Mouse (Mus musculus) embryonic stem cell, embryonic (primary cell): ENCODE data around the gene Fbxo31.

Source experiments
- CTCF ChIA-PET, 4 experiments: fragments of 300-600 bp in 2 of 4; fragments of 350-600 bp in 2 of 4; sonication (Branson Sonifier 250); formaldehyde crosslinking; loops; one replicate each; lab custom pipeline; 2022; ENCODE audit warnings: inconsistent platforms in 2 of 4; lab: Charles Lee
- POLR2A ChIA-PET, 4 experiments: fragments of 300-600 bp in 2 of 4; fragments of 350-600 bp in 2 of 4; sonication (Branson Sonifier 250); formaldehyde crosslinking; loops; one replicate each; lab custom pipeline; 2022; ENCODE audit warnings: antibody characterized with exemption in 4 of 4, inconsistent platforms in 1 of 4; lab: Charles Lee

Fbxo31 gene

DNA sequence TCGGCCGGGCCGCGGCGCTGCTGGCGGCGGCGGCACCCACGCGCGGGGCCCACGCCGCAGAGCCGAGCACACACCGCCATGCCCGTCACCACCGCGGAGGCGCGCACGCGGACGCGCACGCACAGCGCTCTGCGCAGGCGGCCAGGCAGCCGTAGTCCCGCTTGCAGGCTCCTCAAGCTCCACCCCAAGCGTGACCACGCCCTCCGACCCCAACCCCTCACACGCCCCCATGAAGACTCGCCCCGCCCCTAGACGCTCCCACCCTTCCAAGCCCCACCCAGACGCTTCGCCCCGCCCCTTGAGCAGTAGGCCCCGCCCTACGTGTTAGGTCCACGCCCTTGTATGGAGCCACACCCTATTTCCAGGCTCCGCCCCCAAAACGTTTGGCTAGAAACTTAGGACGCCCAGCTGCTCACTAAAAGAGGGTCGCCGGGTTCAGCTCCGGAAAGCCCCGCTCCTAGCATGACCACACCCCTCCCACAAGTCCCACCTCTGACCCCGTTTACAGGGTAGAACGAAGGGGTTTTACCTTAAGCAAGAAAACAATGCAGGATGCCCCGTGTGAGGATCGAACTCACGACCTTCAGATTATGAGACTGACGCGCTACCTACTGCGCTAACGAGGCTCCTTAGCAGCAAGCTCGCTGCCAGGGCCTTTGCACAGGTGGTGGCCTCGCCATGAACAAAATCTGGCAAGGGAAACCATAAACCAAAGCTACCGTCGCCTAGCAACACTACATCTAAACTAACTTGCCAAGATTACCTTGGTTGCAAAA, at the start of gene Fbxo31:
Gene Fbxo31, minus strand, starts transcription at position 131 of the 776 bp plus-strand sequence.
- POLR2A ChIA-PET = interaction anchor here (0.5 to 12.5 kb wide), 48 partner anchors 8 to 1464 kb away, joined by 3 to 234 read pairs (median 4); partner anchors contain the start of genes Map1lc3b (in 4 of the 4), Zcchc14 (in 2 of the 4), 1700018B08Rik (in 1 of the 4) and 6430548M08Rik (in 1 of the 4)
- CTCF ChIA-PET = interaction anchor here in 3 of 4 experiments (0.5 to 2.9 kb wide), 21 partner anchors 11 to 1796 kb away, joined by 3 to 29 read pairs (median 4); partner anchors contain the start of gene Map1lc3b (in 2 of the 3)

DNA sequence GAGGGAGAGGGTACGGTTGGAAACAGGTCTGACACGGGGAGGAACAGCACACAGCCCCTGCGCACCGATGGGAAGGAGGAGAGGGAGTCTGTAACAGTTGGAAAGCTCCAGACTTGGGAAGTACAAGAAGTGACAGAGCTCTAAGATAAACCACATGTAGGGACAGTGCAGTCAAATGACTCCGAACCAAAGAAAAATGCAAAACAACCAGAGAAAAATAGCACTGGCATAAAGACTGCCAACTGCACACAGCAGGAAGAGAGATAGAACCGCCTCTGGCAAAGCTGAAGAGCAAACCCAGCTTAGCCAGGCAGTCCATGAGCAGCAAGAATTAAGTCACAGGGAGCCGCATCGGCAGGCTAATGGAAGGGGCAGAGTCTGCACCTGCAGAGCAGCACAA, 44.4 kb upstream of the Fbxo31 start:
- ChIA-PET POLR2A (interaction anchor here in 1 of 4 experiments (1.1 kb wide), 1 partner anchor 32 kb away, joined by 3 read pairs; no protein-coding TSS in a partner anchor), CTCF (interaction anchor here in 2 of 4 experiments (1.0 to 1.9 kb wide), 4 partner anchors 15 to 76 kb away, joined by 4 to 8 read pairs (median 5); no protein-coding TSS in a partner anchor)

DNA sequence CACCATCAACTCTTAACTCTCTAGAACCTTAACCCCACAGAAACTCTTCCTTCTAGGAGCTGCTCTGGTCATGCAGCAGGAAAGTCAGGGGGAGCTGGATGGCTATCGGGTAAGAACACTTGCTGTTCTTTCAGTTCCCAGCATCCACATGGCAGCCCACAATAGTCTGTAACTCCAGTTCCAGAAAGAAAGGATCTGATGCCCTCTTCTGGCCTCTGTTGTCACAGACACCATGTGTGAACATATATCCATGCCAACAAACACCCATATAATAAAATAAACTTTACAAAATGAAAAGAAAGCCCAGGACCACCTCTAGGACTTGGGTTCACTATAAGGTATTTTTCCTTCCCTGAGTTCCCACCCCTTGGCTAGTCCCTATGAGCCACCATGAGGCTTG, 43.3 kb upstream of the Fbxo31 start:
- ChIA-PET POLR2A (interaction anchor here in 2 of 4 experiments (1.1 to 1.5 kb wide), 2 partner anchors 31 kb away, joined by 3 read pairs; no protein-coding TSS in a partner anchor), CTCF (interaction anchor here in 3 of 4 experiments (0.6 to 2.1 kb wide), 6 partner anchors 14 to 1082 kb away, joined by 3 to 9 read pairs (median 7); no protein-coding TSS in a partner anchor)

DNA sequence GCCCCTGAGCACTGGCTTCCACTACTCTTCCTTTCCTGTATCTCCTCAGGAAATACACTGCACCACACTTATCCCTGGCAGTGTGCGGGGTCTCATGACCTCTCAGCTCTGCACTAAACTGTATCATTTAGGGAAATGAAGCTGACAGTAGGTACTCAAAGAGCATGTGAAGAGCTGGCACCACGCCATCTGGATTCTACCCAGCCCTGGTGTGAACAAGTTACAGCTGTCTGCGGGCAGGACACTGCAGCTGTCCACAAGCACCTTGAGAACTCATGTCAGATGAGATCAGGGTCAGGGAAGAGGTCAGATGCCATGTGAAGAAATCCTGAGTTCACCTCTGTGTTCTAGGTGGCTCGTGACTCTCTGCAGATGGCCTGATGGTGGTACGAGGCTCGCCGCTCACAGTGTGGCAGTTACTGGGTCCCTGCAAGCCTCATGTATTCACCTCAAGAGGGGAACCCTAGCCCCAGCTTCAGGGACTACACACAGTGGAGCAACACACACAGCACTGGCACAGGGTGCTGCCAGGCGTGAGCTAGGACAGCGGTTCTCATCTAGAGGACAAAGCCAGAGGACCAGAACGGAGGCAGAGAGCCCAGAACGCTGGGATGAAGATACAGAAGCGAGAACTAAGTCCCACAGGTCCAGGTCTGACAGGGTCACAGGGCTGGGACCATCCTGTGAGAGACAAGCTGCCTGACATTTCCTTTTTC, 42.4 kb upstream of the Fbxo31 start:
- CTCF ChIA-PET = interaction anchor here in 3 of 4 experiments (0.7 to 2.1 kb wide), 5 partner anchors 13 to 74 kb away, joined by 3 to 9 read pairs (median 8); no protein-coding TSS in a partner anchor
- POLR2A ChIA-PET = interaction anchor here in 2 of 4 experiments (0.8 to 1.6 kb wide), 4 partner anchors 13 to 32 kb away, joined by 3 read pairs; no protein-coding TSS in a partner anchor

DNA sequence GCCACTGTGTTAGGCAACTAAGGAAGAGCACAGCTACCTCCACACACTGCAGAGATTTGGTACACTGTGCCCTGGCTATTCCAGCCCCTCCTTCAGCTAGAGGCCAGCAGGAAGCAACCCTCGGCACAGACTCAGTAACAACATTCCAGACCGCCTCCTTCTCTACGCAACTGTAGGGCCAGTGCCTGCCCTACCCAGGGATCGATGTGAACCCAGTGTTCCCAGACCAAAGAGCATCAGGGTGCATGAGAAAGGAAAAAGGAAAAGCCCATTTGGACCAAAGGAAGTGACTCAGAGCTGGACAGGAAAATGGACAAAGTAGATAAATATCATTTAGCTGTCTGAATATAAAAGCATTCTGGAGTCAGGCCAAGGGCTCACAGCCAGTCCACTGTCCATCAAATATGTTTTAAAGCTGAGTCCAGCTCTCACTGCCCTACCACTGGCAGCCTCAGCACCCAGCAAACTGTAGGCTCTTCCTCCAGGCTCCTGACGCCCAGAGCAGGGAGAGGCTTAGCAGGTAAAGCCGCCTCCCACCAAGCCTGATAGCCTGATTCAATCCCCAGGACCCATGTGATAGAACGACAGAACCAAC, 40.9 kb upstream of the Fbxo31 start:
- POLR2A ChIA-PET = interaction anchor here in 2 of 4 experiments (0.9 to 2.0 kb wide), 6 partner anchors 12 to 34 kb away, joined by 3 to 6 read pairs (median 3); no protein-coding TSS in a partner anchor
- CTCF ChIA-PET = interaction anchor here in 3 of 4 experiments (0.7 to 2.8 kb wide), 5 partner anchors 11 to 17 kb away, joined by 3 to 11 read pairs (median 5); no protein-coding TSS in a partner anchor

DNA sequence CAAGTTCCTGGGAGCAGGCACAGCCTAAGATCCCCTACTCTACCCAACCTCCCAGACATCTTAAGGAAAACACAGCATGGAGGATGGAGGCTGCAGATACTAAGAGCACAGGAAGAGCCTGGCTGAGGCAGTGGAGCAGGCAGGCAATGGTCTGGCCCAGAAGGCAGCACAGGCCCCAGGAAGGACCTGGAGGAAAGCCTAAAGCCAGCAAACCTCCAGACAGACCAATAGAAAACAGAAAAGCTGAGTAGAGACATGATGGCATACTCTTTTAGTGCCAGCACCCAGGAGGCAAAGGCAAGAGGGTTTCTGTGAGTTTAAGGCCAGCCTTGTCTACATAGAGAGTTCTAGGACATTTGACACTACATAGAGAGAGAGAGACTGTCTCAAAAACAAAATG, 34.8 kb upstream of the Fbxo31 start:
- ChIA-PET POLR2A (interaction anchor here in 1 of 4 experiments (0.6 kb wide), 2 partner anchors 238 to 1552 kb away, joined by 3 to 5 read pairs; no protein-coding TSS in a partner anchor), CTCF (interaction anchor here in 1 of 4 experiments (0.5 to 3.2 kb wide), 2 partner anchors 11 to 989 kb away, joined by 4 to 9 read pairs; no protein-coding TSS in a partner anchor)

DNA sequence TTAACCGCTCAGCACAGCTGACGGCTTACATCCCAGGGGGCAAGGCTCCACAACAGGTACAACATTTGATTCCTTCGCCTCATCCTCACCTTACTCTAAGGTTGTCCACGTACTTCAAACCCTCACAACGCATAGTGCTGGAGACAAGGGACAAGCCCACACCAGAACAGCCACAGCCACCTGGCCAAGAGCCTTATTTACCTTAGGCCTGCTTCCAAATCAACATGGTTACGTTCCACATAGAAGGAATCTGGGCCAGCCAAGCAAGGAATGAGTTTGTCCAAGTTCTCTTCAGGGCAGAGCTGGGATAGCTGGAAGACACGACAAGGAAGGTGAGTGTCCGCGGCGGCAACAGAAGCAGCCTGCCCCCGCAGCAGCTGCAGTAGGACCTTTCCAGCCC, 31.3 kb upstream of the Fbxo31 start:
- POLR2A ChIA-PET = no interaction called here
- CTCF ChIA-PET = interaction anchor here in 1 of 4 experiments (1.0 kb wide), 1 partner anchor 78 kb away, joined by 4 read pairs; no protein-coding TSS in a partner anchor

DNA sequence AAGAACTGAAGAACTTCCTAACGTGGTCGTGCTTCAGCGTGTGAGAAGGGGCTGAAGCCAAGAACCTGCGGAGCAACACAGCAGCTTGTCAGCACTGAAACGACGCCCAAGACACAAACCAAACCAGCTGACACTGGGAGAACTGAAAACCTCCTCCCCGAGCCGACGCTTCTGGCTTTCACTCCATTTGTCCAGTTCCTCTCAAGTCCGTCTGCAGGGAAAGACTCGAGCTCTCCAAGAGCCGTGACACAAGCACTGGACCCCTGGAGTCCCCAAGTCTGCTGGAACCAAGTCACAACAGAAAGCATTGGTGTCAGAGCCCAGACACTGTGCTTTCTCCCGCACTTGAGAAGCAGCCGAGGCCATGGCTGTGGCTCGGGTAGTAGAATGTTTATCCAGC, 30.6 kb upstream of the Fbxo31 start:
- CTCF ChIA-PET = interaction anchor here (0.6 to 2.2 kb wide), 9 partner anchors 10 to 178 kb away, joined by 3 to 13 read pairs (median 4); partner anchors contain the start of gene 1700018B08Rik (in 1 of the 4)
- POLR2A ChIA-PET = interaction anchor here in 1 of 4 experiments (1.1 to 2.9 kb wide), 3 partner anchors 10 to 59 kb away, joined by 3 to 12 read pairs (median 4); partner anchors contain the start of gene Map1lc3b

DNA sequence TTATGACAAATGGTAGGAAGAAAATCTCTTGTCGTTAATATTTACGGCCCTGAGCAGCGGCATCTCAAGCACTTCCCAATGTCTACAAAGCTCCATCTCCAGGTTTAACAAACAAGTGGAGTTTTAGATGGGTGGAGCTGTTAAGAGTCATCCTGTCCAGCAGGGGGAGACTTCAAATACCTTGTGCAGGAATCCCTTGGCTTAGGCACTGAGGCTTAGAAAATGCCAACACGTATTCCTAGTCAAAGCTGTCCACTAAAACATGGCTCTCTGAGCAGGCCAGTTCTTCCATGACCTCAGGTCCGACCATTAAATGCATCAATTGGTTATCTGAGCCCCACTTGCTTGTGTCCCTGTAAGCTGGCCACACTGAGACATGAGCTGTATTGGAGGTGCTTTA, 29.1 kb upstream of the Fbxo31 start:
- POLR2A ChIA-PET = interaction anchor here (0.6 to 2.9 kb wide), 20 partner anchors 8 to 222 kb away, joined by 3 to 14 read pairs (median 4); partner anchors contain the start of genes Map1lc3b (in 3 of the 4), Fbxo31 (in 2 of the 4) and Zcchc14 (in 1 of the 4)
- CTCF ChIA-PET = interaction anchor here (0.5 to 2.4 kb wide), 65 partner anchors 8 to 1319 kb away, joined by 3 to 21 read pairs (median 3); partner anchors contain the start of genes Zcchc14 (in 2 of the 4), 1700018B08Rik (in 1 of the 4), Fbxo31 (in 1 of the 4) and Map1lc3b (in 1 of the 4)

DNA sequence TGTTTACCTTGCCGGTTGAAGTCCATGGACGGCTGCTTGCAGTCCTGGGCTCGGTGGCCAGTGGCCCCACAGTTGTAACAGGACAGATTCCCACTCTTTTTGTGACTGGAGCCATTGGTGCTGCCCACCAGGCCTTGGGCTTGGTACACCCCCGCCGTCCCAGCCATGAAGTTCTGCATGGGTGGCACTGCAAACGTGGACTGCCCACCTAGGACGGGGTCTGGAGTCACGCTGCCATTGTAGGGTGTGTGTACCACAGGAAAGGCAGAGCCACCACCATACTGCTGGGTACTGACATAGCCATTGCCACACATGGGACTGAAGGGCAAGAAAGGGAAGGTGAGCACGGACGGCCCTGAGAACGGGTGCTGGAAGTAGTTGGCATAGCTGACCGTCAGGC, 25.2 kb upstream of the Fbxo31 start:
- POLR2A ChIA-PET = interaction anchor here in 3 of 4 experiments (1.0 to 3.1 kb wide), 5 partner anchors 12 to 51 kb away, joined by 3 to 21 read pairs (median 6); partner anchors contain the start of gene Map1lc3b (in 2 of the 3)
- CTCF ChIA-PET = interaction anchor here (0.6 to 4.3 kb wide), 13 partner anchors 11 to 1008 kb away, joined by 3 to 44 read pairs (median 4); partner anchors contain the start of gene Map1lc3b (in 1 of the 4)

DNA sequence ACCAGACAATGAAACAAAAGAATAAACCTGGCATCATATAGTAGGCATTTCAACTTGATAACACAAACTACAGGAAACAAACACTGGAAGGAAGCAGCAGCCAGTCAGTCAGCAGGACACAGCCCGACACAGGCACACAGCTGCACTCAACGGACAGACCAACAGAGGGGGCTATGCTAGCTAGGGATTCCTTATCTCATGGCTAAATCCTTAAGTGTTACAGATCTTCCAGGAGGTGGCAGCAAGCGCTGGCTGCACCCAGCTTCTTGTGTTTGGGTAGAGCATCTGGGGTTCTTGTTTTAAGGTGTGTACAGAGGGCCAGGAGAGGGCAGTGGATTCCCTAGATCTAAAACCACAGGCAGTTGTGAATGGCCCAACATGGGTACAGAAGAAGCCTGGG, 24.3 kb upstream of the Fbxo31 start:
- ChIA-PET POLR2A (interaction anchor here (0.5 to 1.8 kb wide), 22 partner anchors 9 to 248 kb away, joined by 3 to 23 read pairs (median 4); partner anchors contain the start of gene Map1lc3b (in 3 of the 4)), CTCF (interaction anchor here (0.5 to 4.3 kb wide), 90 partner anchors 8 to 499 kb away, joined by 3 to 44 read pairs (median 4); partner anchors contain the start of genes Map1lc3b (in 3 of the 4), Fbxo31 (in 2 of the 4), Zcchc14 (in 2 of the 4) and Klhdc4 (in 1 of the 4))

DNA sequence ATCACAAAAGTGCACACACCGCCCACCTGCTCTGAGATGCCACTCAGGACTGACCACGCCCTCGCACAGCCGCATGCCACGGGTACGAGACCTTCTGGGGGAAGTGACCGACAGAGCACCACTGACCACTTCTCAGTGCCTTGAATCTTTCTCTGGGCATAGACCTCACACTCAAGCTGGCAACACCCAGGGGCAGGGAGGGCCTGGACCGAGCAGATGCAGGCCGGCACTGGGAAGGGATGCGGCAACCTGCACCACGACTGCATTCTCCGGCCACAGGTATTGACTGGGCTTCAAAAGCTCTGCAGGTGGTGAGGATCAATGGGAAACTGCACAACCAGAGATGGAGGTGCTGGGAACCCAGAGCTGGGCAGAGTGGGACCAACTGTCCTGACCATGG, 23.8 kb upstream of the Fbxo31 start:
- ChIA-PET CTCF (interaction anchor here (0.5 to 4.3 kb wide), 89 partner anchors 8 to 1045 kb away, joined by 3 to 44 read pairs (median 4); partner anchors contain the start of genes Map1lc3b (in 3 of the 4), Fbxo31 (in 2 of the 4), Klhdc4 (in 1 of the 4) and Mthfsd (in 1 of the 4)), POLR2A (interaction anchor here (0.5 to 1.8 kb wide), 23 partner anchors 8 to 249 kb away, joined by 3 to 23 read pairs (median 3); partner anchors contain the start of gene Map1lc3b (in 3 of the 4))

DNA sequence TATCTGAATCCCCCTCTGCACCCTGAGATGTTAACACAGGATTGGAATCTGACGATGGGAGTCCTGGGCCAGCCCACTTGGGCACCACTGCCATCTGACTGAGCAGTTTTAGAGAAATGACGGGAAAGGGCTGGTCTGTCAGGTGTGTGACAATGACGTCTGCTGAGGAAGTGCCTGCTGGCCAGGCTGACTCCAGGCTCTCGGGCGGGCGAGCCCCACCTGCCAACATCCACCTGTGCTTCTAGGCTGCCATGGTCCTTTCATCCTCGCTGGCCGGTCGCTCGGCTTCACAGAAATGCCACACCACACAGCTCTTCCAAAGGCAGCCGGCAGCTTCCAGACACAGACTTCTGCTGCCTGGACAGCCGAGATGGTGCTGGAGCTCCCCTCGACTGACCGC, 21.2 kb upstream of the Fbxo31 start:
- ChIA-PET CTCF (interaction anchor here in 3 of 4 experiments (0.6 to 1.6 kb wide), 12 partner anchors 8 to 372 kb away, joined by 3 to 10 read pairs (median 3); partner anchors contain the start of gene Fbxo31 (in 1 of the 3)), POLR2A (interaction anchor here in 3 of 4 experiments (0.6 to 1.8 kb wide), 7 partner anchors 8 to 51 kb away, joined by 3 to 13 read pairs (median 4); partner anchors contain the start of genes Map1lc3b (in 2 of the 3) and Fbxo31 (in 1 of the 3))

DNA sequence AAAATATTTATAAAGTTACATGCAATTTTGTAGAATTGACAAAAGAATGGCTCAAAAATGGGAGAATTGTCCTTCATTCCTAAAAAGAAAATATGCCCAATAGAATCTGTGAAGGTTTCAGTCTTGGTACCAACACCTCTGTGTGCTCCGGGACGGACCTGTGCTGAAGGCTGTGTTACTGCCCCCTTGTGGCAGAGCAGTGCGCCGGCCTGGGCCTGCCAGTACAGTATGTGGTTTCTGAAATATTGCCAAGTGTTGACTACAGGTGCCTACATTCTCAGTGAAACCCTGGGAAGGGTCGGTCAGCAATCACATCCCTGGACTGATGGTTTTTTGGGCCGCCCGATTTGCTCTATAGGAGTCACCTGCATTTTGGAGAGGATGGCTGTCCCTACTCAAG, 20.3 kb upstream of the Fbxo31 start:
- ChIA-PET CTCF (interaction anchor here in 3 of 4 experiments (0.7 to 2.1 kb wide), 9 partner anchors 8 to 66 kb away, joined by 3 to 10 read pairs (median 4); partner anchors contain the start of gene Fbxo31 (in 1 of the 3)), POLR2A (interaction anchor here in 2 of 4 experiments (0.9 to 12.3 kb wide), 7 partner anchors 8 to 55 kb away, joined by 3 to 167 read pairs (median 6); partner anchors contain the start of genes Map1lc3b (in 2 of the 2) and Fbxo31 (in 1 of the 2))

DNA sequence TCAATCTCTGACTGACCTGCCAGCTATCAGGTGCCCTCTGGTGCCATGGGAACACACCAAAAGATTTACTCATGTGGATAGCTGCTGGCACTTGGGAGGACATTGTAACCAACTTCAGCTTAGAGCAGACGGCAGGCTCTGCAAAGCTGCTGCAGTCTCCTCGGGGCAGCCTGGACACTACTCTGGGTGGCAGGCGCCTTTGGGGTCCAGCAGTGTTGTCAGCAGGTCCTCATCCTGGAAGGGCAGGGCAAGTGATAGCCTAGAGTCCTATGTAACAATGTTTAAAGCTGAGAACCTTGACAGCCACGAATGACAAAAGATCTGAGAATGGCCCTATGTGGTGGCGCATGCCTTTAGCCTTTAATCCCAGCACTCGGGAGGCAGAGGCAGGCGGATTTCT, 19.6 kb upstream of the Fbxo31 start:
- ChIA-PET POLR2A (interaction anchor here in 3 of 4 experiments (0.8 to 12.3 kb wide), 11 partner anchors 10 to 56 kb away, joined by 3 to 167 read pairs (median 5); partner anchors contain the start of gene Fbxo31 (in 3 of the 3)), CTCF (interaction anchor here in 3 of 4 experiments (0.6 to 2.1 kb wide), 7 partner anchors 9 to 60 kb away, joined by 3 to 10 read pairs (median 5); no protein-coding TSS in a partner anchor)
